Mouse (Mus musculus) lung, adult 10 weeks (tissue): Measurements from ENCODE around the gene Kdm5a. TPM values are rescaled to one million over a fixed set of nuclear protein-coding genes. Genes with fewer than 3 reads are reported as not detected.

Experiments used
- polyA plus RNA-seq: library from polyadenylated mRNA; stranded (reverse); fragments of 350-450 nt; fragmentation: Illumina TruSeq; extraction: RNeasy Lipid Tissue Mini Kit (QIAGEN cat#74804); gene quantifications from one replicate; pipeline ENCODE4 v1.2.3, GENCODE M21; 2014; ENCODE audit warnings: low read depth, low replicate concordance; ENCODE audit not compliant: insufficient read depth

Kdm5a gene
- 6.6 TPM for polyA plus RNA-seq

DNA sequence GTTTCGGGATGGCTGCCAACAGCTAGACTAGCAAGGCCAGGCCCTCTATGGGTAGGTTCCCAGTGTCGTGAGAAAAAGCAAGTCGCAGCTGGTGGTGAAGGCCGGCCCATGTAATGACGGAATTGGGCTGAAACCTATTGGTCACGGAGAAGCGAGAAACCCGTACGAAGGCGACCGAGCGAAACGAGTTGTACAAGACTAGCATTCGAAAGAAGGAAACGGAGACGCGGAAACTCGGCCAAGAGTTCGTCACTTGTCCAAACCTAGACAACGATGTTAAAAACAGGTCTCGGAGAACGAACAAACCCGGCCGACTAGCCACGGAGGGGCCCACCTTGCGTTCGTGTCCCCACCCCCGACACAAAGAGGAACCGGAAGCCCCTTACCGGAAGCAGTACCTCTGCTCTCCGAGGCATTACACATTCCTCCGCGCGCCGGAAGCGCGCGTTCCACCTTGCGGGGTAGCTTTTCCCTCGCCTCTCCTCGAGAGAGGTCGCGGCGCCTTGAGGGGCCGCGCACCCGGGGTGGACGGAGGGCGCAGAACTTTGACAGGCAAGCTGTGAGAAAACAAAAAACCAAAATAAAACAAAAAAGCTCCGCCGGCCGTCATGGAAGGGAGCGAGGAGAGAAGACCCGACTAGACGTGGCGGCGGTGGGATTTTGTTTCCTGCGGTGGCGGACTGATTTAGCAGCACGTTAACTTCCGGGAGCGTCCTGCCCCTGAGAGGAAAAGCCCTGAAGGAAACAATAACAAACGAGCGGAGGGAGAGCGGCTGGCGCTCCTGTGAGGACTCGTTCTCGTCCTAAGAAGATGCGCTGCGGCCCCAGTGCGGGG is at the start of gene Kdm5a, which contains the start of gene Ccdc77:
Gene Kdm5a, plus strand, starts transcription at position 437 of the 835 bp plus-strand sequence.
Gene Ccdc77, minus strand, starts transcription at position 687 of the 835 bp plus-strand sequence.

DNA sequence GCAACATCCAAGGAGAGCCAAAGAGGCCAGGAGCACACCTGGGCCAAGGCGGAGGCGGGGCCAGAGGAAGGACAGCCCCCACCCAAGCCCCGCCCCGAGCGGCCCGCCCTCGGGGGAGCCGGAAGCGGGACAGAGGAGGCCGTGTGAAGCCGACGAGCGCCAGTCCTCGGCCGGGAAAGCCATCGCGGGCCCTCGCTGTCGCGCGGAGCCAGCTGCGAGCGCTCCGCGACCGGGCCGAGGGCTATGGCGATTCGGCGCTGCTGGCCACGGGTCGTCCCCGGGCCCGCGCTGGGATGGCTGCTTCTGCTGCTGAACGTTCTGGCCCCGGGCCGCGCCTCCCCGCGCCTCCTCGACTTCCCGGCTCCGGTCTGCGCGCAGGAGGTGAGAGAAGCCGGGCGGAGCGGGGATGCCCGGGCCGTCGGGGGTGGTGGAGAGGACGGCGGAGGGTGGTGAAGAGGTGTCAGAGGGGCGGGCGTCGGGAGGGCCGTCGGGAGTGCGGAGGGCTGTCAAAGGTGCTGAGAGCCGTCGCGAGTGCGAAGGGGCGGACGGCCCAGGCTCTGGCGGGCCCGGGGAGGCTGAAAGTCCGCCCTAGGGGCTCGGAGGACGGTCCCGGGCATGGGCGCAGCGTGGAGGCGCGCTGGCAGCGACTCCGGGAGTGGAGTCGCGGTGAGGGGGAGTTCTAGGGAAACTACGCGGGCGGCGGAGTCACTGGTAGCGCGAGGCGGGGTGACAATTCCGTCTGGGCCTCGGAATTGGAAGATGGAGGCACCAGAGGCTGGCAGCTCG is 99.4 kb downstream of the Kdm5a start, which contains the start of gene Il17ra:
Gene Il17ra, plus strand, starts transcription at position 162 of the 786 bp plus-strand sequence.

GRCm38 (mm10) chr6:120493374-120494181 is 129.7 kb downstream of the Kdm5a start, which contains the start of gene Tmem121b:
Gene Tmem121b, minus strand, starts transcription at chr6:120493807.

Other genes starting within 250 kb of the Kdm5a start
- not detected for gene D330020A13Rik, start 69.8 kb upstream of the Kdm5a start, polyA plus RNA-seq
- not detected for gene B4galnt3, start 69.6 kb upstream of the Kdm5a start, polyA plus RNA-seq
- gene Ccdc77, start 250 bp downstream of the Kdm5a start, polyA plus RNA-seq = 3.0 TPM
- 12.8 TPM for gene Il17ra, start 99.1 kb downstream of the Kdm5a start, polyA plus RNA-seq
- 0.46 TPM for gene Tmem121b, start 129.7 kb downstream of the Kdm5a start, polyA plus RNA-seq
- gene Hdhd5, start 167.2 kb downstream of the Kdm5a start, polyA plus RNA-seq = 10.5 TPM